Mouse (Mus musculus) neural tube, embryonic 13.5 days (tissue): Measurements from ENCODE around the gene Taf5l. TPM values are rescaled to one million over a fixed set of nuclear protein-coding genes. Genes with fewer than 3 reads are reported as not detected.
"Not testable (repeated sequence)": the region's sequence is repeated elsewhere in the genome, so short reads cannot be mapped to it uniquely, and the experiment has no call there.

Experiments
- ATAC-seq: fragments of 200-750 bp; cut with Nextera tagmentation; 2 replicates; pipeline ENCODE4 v1.8.0; 2017; ENCODE audit warnings: low read depth, mild to moderate bottlenecking, moderate TSS enrichment, moderate library complexity
- H3K27ac ChIP-seq: fragments of 300-500 bp; sonication (generic); replicated peaks from 2 replicates; pipeline ENCODE4 v1.5.1; 2015; ENCODE audit warnings: moderate library complexity, mild to moderate bottlenecking, inconsistent platforms
- H3K27me3 ChIP-seq: fragments of 300-500 bp; sonication (generic); 2 replicates; pipeline ENCODE4 v1.6.1; 2015; ENCODE audit warnings: mild to moderate bottlenecking, inconsistent platforms
- H3K36me3 ChIP-seq: fragments of 300-500 bp; sonication (generic); 2 replicates; pipeline ENCODE4 v1.6.1; 2015; ENCODE audit warnings: mild to moderate bottlenecking, inconsistent platforms
- H3K4me1 ChIP-seq: fragments of 300-500 bp; sonication (generic); replicated peaks from 2 replicates; pipeline ENCODE4 v1.6.1; 2015; ENCODE audit warnings: inconsistent platforms
- H3K4me2 ChIP-seq: fragments of 300-500 bp; sonication (generic); 2 replicates; pipeline ENCODE4 v1.6.1; 2015; ENCODE audit warnings: inconsistent platforms, mild to moderate bottlenecking, moderate library complexity
- H3K4me3 ChIP-seq: fragments of 300-500 bp; sonication (generic); 2 replicates; pipeline ENCODE4 v1.5.1; 2015; ENCODE audit warnings: mild to moderate bottlenecking, inconsistent platforms
- H3K9ac ChIP-seq: fragments of 300-500 bp; sonication (generic); 2 replicates; pipeline ENCODE4 v1.6.1; 2015; ENCODE audit warnings: moderate library complexity, mild to moderate bottlenecking, inconsistent platforms
- H3K9me3 ChIP-seq: fragments of 300-500 bp; sonication (generic); 2 replicates; pipeline ENCODE4 v1.6.1; 2016; ENCODE audit warnings: inconsistent platforms
- WGBS: fragments of 180-500 bp; shearing (Covaris S2); methylation state at CpG from one replicate; pipeline ENCODE4 v1.1.7; 2015; 5-methylcytosine and 5-hydroxymethylcytosine counted together
- polyA plus RNA-seq: library from polyadenylated mRNA; unstranded; fragments of >200 nt; fragmentation: Nextera tagmentation; extraction: Ambion mirVana; gene quantifications from 2 replicates; pipeline ENCODE4 v1.2.1, GENCODE M21; 2015

Taf5l gene
- polyA plus RNA-seq, 1 experiment from 2014 or later, result 24.1 TPM

- 0 out of 2 replicates have a peak overlapping the region, but pooled peaks have one; percentile 3 for H3K4me2 ChIP-seq
- H3K9ac ChIP-seq, result peak overlapping the region; percentile 12; the same call in 1 of the 2 replicates
- H3K36me3 ChIP-seq, result no peaks in the 10 kb centered on the region
- H3K4me3 ChIP-seq, result no peak overlapping the region
- H3K27ac ChIP-seq, result no peak overlapping the region
- ATAC-seq, result no peak
- no peaks in the 10 kb centered on the region for H3K9me3 ChIP-seq
- 81% methylated on average over 4 of the region's 4 CpGs for WGBS
- no peaks in the 10 kb centered on the region for H3K27me3 ChIP-seq
- peaks cover 30% of the 10 kb centered on the region for H3K4me1 ChIP-seq
Measured at GRCm38 (mm10) chr8:123980239-123980638, 41.0 kb downstream of the Taf5l start.

- Histone ChIP-seq H3K9me3 (no peaks in the 10 kb centered on the region), H3K27me3 (no peaks in the 10 kb centered on the region), H3K36me3 (no peaks in the 10 kb centered on the region), H3K27ac (no peak overlapping the region), H3K4me2 (no peak overlapping the region), H3K4me3 (no peak overlapping the region), H3K9ac (no peak overlapping the region), H3K4me1 (peaks cover 30% of the 10 kb centered on the region)
- 80% methylated on average over 8 of the region's 8 CpGs for WGBS
- ATAC-seq, result no peak
Measured at GRCm38 (mm10) chr8:123978926-123979325, 42.3 kb downstream of the Taf5l start.

GRCm38 (mm10) chr8:123978166-123978838 is 42.9 kb downstream of the Taf5l start:
- H3K36me3 ChIP-seq, result no peaks in the 10 kb centered on the region
- no peaks in the 10 kb centered on the region for H3K27me3 ChIP-seq
- H3K27ac ChIP-seq, result no peak overlapping the region
- H3K4me1 ChIP-seq, result peaks cover 28% of the 10 kb centered on the region
- H3K9me3 ChIP-seq, result no peaks in the 10 kb centered on the region
- no peak overlapping the region for H3K4me3 ChIP-seq
- no peak overlapping the region for H3K9ac ChIP-seq
- no peak for ATAC-seq
- no peak overlapping the region for H3K4me2 ChIP-seq
- WGBS, result 70% methylated on average over 14 of the region's 14 CpGs

DNA sequence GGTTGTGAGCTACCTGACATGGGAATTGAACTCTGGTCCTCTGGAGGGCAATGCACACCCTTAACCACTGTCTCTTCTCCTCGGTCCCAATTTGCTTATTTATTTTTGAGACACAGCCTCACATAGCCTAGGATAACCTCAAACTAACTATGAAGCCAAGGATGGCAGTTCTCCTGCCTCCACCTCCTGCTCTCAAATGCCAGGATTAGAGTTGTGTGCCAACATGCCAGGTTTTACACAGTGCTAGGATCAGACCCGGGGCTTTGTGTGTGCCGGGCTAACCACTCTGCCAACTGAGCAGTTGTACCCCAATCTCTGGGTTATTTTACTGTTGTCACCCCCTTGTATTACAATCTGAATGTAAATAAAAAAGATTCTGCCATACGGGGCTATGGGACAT is 43.7 kb downstream of the Taf5l start:
- H3K4me3 ChIP-seq, result no peak overlapping the region
- H3K4me2 ChIP-seq, result no peak overlapping the region
- H3K27me3 ChIP-seq, result no peaks in the 10 kb centered on the region
- ATAC-seq, result no peak
- no peaks in the 10 kb centered on the region for H3K36me3 ChIP-seq
- H3K9ac ChIP-seq, result no peak overlapping the region
- no peaks in the 10 kb centered on the region for H3K9me3 ChIP-seq
- H3K27ac ChIP-seq, result no peak overlapping the region
- 89% methylated on average over 4 of the region's 4 CpGs for WGBS
- peaks cover 24% of the 10 kb centered on the region for H3K4me1 ChIP-seq

- no peak overlapping the region for H3K4me2 ChIP-seq
- peaks cover 15% of the 10 kb centered on the region; the same call in 1 of the 2 replicates for H3K36me3 ChIP-seq
- H3K9ac ChIP-seq, result no peak overlapping the region
- no peak overlapping the region for H3K27ac ChIP-seq
- H3K4me1 ChIP-seq, result no peaks in the 10 kb centered on the region
- no peak for ATAC-seq
- H3K4me3 ChIP-seq, result no peak overlapping the region
- 74% methylated on average over 1 of the region's 1 CpGs for WGBS
- H3K9me3 ChIP-seq, result no peaks in the 10 kb centered on the region
- H3K27me3 ChIP-seq, result no peaks in the 10 kb centered on the region
Measured at GRCm38 (mm10) chr8:123973495-123973894, 47.7 kb downstream of the Taf5l start.

DNA sequence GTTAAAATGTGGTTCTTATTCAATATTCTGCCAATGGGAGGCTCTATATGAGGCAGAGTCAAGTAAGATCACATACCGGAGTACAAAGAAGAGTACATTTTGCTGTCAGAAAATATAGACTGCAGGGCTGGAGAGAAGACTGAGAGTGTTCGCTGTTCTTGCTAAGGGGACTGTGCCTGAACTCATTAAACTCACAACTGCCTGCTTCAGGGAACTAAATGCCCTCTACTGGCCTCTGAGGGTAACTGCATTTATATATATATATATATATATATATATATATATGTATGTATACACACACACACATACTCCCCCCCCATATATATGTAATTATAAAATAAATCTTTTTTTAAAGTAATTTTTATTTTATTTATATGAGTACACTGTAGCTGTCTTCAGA is 54.3 kb downstream of the Taf5l start:
- no peaks in the 10 kb centered on the region for H3K4me1 ChIP-seq
- no peaks in the 10 kb centered on the region for H3K27me3 ChIP-seq
- no peak for ATAC-seq
- WGBS, result 78% methylated on average over 2 of the region's 2 CpGs
- no peak overlapping the region for H3K27ac ChIP-seq
- no peak overlapping the region for H3K4me3 ChIP-seq
- H3K9me3 ChIP-seq, result no peaks in the 10 kb centered on the region
- no peak overlapping the region for H3K9ac ChIP-seq
- H3K36me3 ChIP-seq, result peaks cover 48% of the 10 kb centered on the region
- H3K4me2 ChIP-seq, result no peak overlapping the region

DNA sequence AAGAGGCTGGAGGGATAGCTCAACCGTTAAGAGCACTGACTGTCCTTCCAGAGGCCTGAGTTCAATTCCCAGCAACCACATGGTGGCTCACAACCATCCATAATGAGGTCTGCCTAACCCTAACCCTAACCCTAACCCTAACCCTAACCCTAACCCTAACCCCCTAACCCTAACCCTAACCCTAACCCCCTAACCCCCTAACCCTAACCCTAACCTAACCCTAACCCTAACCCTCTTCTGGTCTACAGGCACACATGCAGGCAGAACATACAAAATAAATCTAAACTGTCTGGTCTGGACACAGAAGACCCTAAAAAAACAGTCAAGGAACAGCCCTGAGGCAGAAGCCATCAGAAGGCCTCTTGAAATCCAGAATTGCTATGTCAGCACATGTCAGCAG is 59.8 kb downstream of the Taf5l start:
- Histone ChIP-seq H3K27ac (no peak overlapping the region), H3K4me1 (no peaks in the 10 kb centered on the region), H3K9me3 (no peaks in the 10 kb centered on the region), H3K9ac (no peak overlapping the region), H3K36me3 (peaks cover 75% of the 10 kb centered on the region), H3K4me3 (no peak overlapping the region), H3K27me3 (no peaks in the 10 kb centered on the region), H3K4me2 (no peak overlapping the region)
- 80% methylated on average over 1 of the region's 1 CpGs for WGBS
- ATAC-seq, result no peak

GRCm38 (mm10) chr8:123960556-123960955 is 60.6 kb downstream of the Taf5l start:
- peaks cover 74% of the 10 kb centered on the region for H3K36me3 ChIP-seq
- not testable (repeated sequence) for H3K27ac ChIP-seq, ATAC-seq, H3K9ac ChIP-seq, H3K4me3 ChIP-seq, H3K27me3 ChIP-seq, H3K9me3 ChIP-seq, H3K4me2 ChIP-seq, H3K4me1 ChIP-seq
- WGBS, result 84% methylated on average over 5 of the region's 5 CpGs

GRCm38 (mm10) chr8:123960056-123960455 is 61.1 kb downstream of the Taf5l start:
- H3K27ac ChIP-seq, result no peak overlapping the region
- ATAC-seq, result no peak
- H3K27me3 ChIP-seq, result no peaks in the 10 kb centered on the region
- no peak overlapping the region for H3K9ac ChIP-seq
- no peak overlapping the region for H3K4me3 ChIP-seq
- no peaks in the 10 kb centered on the region for H3K4me1 ChIP-seq
- WGBS, result 94% methylated on average over 9 of the region's 9 CpGs
- H3K9me3 ChIP-seq, result no peaks in the 10 kb centered on the region
- no peak overlapping the region for H3K4me2 ChIP-seq
- H3K36me3 ChIP-seq, result peaks cover 77% of the 10 kb centered on the region

DNA sequence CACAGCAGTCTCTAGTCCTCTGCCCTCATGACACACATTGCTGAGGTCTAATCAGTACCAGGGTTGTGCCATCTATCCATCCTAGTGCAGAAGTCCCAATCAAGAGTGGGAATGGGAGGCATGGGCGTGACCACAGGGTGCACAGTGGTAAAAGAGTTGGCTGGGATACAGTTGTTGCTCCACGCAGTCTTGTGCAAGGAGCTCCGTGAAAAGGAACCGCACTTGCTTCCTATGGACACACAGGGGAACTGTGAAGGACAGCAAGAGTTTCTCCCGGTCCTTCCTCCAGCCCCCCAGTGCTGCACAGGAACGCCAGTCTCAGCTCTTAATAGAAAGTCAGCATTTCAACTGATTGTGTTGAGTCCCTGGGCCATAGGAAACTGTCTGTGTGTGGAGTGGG is 61.7 kb downstream of the Taf5l start:
- Histone ChIP-seq H3K4me1 (no peaks in the 10 kb centered on the region), H3K9ac (no peak overlapping the region), H3K9me3 (no peaks in the 10 kb centered on the region), H3K27me3 (no peaks in the 10 kb centered on the region), H3K4me2 (no peak overlapping the region), H3K27ac (no peak overlapping the region), H3K4me3 (no peak overlapping the region), H3K36me3 (peaks cover 77% of the 10 kb centered on the region)
- 92% methylated on average over 6 of the region's 6 CpGs for WGBS
- no peak for ATAC-seq

DNA sequence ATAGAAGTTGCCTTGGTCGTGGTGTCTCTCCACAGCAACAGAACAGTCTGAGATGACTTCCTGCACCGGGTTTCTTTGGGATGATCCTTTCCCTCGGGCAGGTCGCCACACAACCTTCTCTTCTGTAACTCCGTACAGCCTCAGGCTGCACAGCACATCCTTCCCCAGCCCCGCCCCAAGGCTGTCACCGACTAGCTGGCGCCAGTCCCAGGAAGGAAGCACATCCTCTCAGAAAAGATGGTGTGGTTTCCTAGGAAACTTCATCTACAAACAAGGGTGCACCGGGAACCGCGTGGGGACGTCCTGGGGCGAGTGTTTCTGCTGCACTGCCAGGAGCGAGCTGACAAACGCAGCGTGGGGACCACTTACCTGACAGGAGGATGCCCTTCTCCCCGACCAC is 63.1 kb downstream of the Taf5l start:
- WGBS, result 80% methylated on average over 17 of the region's 17 CpGs
- H3K9me3 ChIP-seq, result no peaks in the 10 kb centered on the region
- no peak overlapping the region for H3K27ac ChIP-seq
- H3K36me3 ChIP-seq, result peaks cover 79% of the 10 kb centered on the region
- H3K4me1 ChIP-seq, result no peaks in the 10 kb centered on the region
- H3K4me3 ChIP-seq, result no peak overlapping the region
- ATAC-seq, result no peak
- no peak overlapping the region for H3K9ac ChIP-seq
- no peaks in the 10 kb centered on the region for H3K27me3 ChIP-seq
- H3K4me2 ChIP-seq, result no peak overlapping the region

DNA sequence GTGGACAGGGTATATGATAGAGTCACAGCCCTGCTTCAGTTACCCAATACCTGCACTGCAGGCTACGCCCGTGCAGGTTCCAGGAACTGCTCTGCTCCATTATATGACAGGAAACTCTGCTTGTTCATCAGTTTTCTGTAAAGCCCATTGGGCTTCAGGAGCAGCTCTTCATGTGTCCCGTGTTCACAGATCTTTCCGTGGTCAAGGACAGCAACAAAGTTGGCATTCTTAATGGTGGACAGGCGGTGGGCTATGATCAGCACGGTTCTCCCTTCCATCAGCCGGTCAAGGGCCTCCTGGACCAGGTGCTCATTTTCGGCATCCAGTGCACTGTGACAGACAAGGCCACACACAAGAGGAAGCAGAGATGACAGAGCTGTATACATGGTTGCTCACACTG is 67.0 kb downstream of the Taf5l start:
- WGBS, result 94% methylated on average over 8 of the region's 8 CpGs
- peaks cover 8% of the 10 kb centered on the region for H3K4me1 ChIP-seq
- H3K4me2 ChIP-seq, result no peak overlapping the region
- no peak overlapping the region for H3K27ac ChIP-seq
- ATAC-seq, result no peak
- no peaks in the 10 kb centered on the region for H3K27me3 ChIP-seq
- H3K9me3 ChIP-seq, result no peaks in the 10 kb centered on the region
- no peak overlapping the region for H3K9ac ChIP-seq
- H3K36me3 ChIP-seq, result peaks cover 51% of the 10 kb centered on the region
- H3K4me3 ChIP-seq, result no peak overlapping the region

DNA sequence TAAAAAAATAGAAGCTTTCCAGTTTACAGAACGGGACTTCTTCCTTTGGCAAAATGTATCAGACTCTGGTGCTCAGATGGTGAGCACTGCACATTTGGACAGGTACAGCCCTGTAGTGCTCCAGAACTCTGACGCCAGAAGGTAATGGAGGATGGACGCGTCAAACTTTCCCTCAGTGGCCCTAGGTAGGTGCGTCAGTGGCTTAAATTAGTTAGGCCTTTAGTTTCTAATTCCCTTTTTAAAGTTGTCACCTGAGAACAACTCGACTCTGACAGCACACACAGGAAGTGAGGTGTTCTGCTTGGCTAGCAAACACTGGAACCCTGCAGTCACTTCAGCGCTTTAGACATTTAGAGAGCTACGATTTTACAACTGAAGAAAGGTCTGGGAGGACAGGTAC is 67.5 kb downstream of the Taf5l start:
- Histone ChIP-seq H3K9ac (no peak overlapping the region), H3K4me1 (peaks cover 8% of the 10 kb centered on the region), H3K4me3 (no peak overlapping the region), H3K4me2 (no peak overlapping the region), H3K9me3 (no peaks in the 10 kb centered on the region), H3K27me3 (no peaks in the 10 kb centered on the region), H3K27ac (no peak overlapping the region), H3K36me3 (peaks cover 45% of the 10 kb centered on the region)
- no peak for ATAC-seq
- 90% methylated on average over 8 of the region's 8 CpGs for WGBS
